Mouse (Mus musculus): Measurements from ENCODE around the gene Rhox4d.
"Not testable (repeated sequence)": the region's sequence is repeated elsewhere in the genome, so short reads cannot be mapped to it uniquely, and the experiment has no call there.

Gene Rhox4d

GRCm38 (mm10) chrX:37514059-37514458, at the start of gene Rhox4d:
TSS of gene Rhox4d (plus strand) at chrX:37514359.
- not testable (repeated sequence) for DNase-seq

- DNase-seq: not testable (repeated sequence)
These were observed 34.1 kb upstream of the Rhox4d start, which contains the start of gene Rhox4c for GRCm38 (mm10) chrX:37480037-37480436. TSS of gene Rhox4c (plus strand) at chrX:37480337.

- not testable (repeated sequence) for DNase-seq
These were observed 16.0 kb downstream of the Rhox4d start, which contains the start of gene Rhox2e for GRCm38 (mm10) chrX:37530152-37530551. TSS of gene Rhox2e (plus strand) at chrX:37530452.

- DNase-seq: not testable (repeated sequence)
These were observed 27.6 kb downstream of the Rhox4d start, which contains the start of gene Rhox3e for GRCm38 (mm10) chrX:37541719-37542118. TSS of gene Rhox3e (plus strand) at chrX:37542019.

- DNase-seq: not testable (repeated sequence)
These were observed 43.0 kb downstream of the Rhox4d start, which contains the start of gene Rhox4e for GRCm38 (mm10) chrX:37557112-37557511. TSS of gene Rhox4e (plus strand) at chrX:37557412.

Measured in right cerebral cortex, postnatal 14 days (tissue).